Mouse (Mus musculus) layer of hippocampus, adult 2 months (tissue): ENCODE measurements at regions not wholly inside any gene's neighbourhood (a gene's known extent, or its start where the extent isn't known, plus 50 kb on each side); places are given as distances from the start of the nearest gene placed in this dataset.
A peak's percentile ranks its signal among the peaks of the same experiment; 100 is the strongest.

ENCODE experiments used
- DNase-seq, 2 experiments: peaks; one replicate each; pipeline ENCODE4 v3.0.0; 2022; ENCODE audit warnings: low spot score in 2 of 2
- H3K27ac ChIP-seq: fragments of 200-600 bp; 2 replicates; pipeline ENCODE4 v1.8.1; 2022
- H3K4me3 ChIP-seq: fragments of 200-600 bp; 2 replicates; pipeline ENCODE4 v1.8.1; 2022; ENCODE audit warnings: mild to moderate bottlenecking
- CTCF ChIP-seq: fragments of 200-600 bp; conservative IDR thresholded peaks from 2 replicates; pipeline ENCODE4 v1.8.1; 2022; ENCODE audit warnings: antibody characterized with exemption, mild to moderate bottlenecking, moderate library complexity

DNA sequence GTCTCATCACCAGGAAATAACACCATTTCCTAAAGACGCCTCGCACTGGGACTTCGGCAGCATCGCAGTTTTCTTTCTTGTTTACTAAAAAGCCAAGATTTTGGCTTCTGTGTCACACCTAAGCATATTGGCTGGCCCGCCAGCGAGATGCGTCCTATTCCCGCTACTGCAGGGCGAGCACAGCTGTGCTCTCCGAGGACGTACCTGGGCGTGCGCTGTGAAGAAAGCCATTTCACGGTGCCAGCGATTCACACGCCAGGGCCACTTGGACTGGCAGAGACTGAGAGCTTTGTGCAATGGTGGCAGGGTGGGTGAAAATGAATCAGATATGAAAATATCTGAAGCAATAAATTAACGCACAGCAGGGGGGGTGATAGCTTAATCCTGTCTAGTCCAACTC, 310.1 kb upstream of the Mgmt start:
- no peak for TF ChIP-seq CTCF
- no peak for DNase-seq
- H3K27ac ChIP-seq, result no peak overlapping the region
- no peak overlapping the region for H3K4me3 ChIP-seq

DNA sequence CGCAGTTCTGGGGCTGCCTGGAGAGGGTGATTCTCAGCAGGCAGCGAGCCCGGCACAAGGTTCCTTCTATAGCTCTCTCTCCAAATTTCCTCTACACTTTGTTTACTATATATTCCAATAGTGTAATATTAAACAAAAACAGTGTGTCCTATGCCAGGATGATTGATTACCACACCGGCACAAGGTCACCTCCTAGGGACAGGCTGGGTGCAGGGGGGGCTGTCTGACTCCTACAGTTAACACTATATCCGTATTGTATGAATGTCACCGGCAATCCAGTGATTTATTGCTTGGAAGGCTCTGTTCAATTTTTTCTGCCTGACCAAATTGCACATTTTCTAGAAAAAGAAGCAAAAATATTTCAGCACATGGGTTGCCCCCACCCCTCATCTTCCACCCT, 305.9 kb upstream of the Mgmt start:
- Histone ChIP-seq H3K4me3 (no peak overlapping the region), H3K27ac (no peak overlapping the region)
- no peak for DNase-seq
- TF ChIP-seq CTCF, result no peak

DNA sequence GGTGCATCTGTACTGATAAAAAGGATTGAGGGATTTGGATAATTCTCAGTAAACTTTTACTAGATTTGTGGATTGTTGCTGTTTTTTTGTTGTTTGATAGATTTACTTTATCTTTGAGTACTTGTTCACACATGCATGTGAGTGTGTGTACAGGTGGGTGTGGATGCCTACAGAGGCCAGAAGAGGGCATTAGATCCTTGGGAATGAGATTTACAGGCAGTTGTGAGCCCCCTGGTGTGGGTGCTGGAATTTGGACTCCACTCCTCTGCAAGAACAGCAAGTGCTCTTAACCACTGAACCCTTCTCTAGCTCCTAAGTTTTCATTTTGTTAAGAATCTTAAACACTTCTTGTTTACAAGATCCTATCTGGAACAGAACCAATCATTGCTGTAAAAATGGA, 303.5 kb upstream of the Mgmt start:
- no peak for DNase-seq
- H3K27ac ChIP-seq, result no peak overlapping the region
- no peak overlapping the region for H3K4me3 ChIP-seq
- TF ChIP-seq CTCF, result peak; percentile 30

DNA sequence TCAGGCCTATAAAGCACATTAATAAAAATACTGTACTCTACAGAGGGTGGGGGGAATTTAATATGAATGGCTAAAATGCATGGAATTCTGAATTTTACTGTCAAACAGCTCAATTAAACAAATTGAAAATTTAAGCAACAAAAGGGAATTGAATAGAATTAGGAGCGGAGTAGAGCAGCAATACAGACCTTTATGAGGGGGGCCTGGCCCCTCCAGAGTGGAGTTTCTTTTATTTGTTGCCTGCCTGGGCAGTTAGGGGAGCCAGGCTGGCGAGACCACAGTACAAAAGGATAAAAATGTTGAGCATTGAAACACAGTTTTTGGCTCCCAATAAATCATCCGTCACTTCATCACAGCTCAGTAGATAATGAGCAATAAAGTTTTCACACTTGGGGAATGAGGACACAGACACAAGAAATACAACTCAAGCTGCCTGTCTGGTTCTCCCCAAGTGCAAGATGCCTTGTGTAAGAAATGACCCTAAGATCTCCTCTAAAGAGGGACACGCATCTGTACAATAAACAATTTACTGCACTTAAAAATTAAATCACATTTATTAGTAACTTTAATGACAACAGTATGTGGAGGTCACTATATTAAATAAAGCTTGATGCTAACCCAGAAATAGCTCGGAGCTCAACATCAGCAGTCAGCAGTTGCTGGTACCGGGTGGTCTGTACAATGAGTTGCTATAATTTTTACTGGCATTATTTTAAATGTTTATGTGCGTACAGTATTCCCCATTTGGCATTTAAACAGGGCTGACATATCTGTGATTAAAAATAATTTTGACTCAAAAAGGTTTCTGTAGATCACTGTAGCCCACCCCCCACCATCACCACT, 286.9 kb upstream of the Mgmt start:
- Histone ChIP-seq H3K4me3 (no peak overlapping the region), H3K27ac (no peak overlapping the region)
- TF ChIP-seq CTCF, result no peak
- no peak for DNase-seq

DNA sequence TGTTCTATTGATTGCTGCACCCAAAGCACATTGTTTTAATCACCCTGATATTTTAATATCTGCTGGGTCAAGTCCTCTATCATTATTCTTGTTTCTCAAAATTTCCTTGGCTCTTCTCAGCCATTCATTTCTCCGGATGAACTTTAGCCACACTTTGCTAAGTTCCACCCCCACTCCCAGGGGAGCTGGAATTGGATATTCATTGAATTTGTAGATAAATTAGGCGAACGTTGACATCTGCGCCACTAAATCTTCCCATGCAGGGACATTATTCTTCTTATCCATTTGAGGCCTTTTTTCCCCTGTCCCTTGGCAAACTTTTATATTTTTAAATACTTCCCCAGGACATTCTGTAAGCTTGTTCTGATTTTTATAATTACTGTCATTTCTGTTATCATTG, 280.9 kb upstream of the Mgmt start:
- H3K4me3 ChIP-seq, result no peak overlapping the region
- TF ChIP-seq CTCF, result no peak
- no peak for DNase-seq
- no peak overlapping the region for H3K27ac ChIP-seq

DNA sequence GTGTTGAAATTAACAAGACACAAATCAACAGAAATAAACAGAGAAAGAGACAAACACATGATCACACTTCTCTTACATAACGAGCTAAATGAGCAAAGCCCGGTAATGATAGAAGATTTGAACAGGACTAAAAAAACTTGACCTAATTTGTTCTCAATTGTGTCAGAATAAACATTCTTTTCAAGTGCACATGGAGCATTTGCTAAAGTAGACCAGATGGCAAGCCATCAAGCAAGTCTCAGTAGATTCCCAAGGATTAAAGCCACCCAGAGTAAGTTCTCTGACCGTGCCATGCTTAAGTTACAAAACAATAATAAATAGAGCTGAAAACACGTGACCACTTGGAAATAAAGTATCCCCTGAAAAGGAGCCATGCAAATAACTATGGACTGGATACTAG, 269.9 kb upstream of the Mgmt start:
- TF ChIP-seq CTCF, result no peak
- DNase-seq, result no peak
- H3K27ac ChIP-seq, result no peak overlapping the region
- no peak overlapping the region for H3K4me3 ChIP-seq

DNA sequence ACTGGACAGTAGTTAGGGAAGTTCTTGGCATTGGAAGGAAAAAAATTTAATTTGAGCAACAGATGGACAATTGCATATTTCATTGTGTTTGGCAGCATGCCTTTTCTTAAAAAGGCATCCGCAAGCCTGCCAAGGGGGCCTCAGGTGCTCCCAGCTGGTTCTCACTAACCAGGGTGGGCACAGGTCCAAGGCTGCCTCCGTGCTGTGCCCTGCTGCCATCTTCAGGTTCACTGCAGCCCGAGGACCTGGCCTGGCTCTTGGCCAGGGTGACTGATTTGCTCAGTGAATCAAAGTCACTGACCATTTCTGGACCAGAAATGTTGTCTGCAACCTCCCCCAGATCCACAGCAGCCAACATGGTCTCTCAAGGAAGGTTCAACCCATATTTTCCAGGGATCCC, 263.3 kb upstream of the Mgmt start:
- no peak overlapping the region for H3K27ac ChIP-seq
- TF ChIP-seq CTCF, result no peak
- H3K4me3 ChIP-seq, result no peak overlapping the region
- no peak for DNase-seq

DNA sequence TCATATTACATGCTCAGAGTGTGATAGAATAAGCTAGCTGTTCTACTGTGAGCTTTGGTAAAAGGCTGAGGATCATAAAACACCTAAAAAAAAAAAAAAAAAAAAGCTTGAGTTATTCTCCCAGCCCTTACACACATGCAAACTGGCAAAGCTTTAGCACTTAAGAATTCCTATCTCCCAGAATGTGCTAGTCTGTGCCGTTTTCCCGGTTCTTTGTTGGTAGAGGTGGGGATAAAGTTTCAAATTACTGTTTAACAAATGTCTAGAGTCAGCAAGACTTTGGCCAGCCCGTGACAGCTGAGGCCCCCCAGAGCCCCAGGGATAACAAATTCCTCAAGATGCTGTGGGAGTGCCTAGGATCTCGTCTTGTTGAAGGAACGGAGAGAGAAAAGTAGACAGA, 254.3 kb upstream of the Mgmt start:
- H3K4me3 ChIP-seq, result no peak overlapping the region

DNA sequence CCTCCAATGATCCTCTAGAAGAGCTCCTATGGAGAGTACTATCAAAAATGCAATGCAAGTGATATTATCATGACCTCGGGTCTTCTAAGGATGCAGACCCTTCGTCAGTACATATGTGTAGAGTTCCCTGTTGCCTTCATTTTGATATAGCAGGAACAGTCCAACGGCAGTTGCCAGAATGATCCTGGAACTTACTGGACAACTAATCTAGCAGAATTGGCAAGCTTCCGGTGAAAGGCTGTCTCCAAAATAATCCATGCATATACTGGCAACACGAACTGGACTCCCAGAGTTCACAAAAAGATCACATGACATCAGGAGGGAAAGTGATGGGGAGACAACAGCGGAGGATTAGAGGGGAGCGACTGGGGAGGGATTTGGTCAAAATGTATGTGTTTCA, 253.6 kb upstream of the Mgmt start:
- no peak overlapping the region for H3K27ac ChIP-seq
- TF ChIP-seq CTCF, result no peak
- H3K4me3 ChIP-seq, result no peak overlapping the region
- DNase-seq, result no peak

More for the DNA sequence above, 254.3 kb upstream of the Mgmt start:
- H3K27ac ChIP-seq, result no peak overlapping the region
- no peak for DNase-seq
- no peak for TF ChIP-seq CTCF

DNA sequence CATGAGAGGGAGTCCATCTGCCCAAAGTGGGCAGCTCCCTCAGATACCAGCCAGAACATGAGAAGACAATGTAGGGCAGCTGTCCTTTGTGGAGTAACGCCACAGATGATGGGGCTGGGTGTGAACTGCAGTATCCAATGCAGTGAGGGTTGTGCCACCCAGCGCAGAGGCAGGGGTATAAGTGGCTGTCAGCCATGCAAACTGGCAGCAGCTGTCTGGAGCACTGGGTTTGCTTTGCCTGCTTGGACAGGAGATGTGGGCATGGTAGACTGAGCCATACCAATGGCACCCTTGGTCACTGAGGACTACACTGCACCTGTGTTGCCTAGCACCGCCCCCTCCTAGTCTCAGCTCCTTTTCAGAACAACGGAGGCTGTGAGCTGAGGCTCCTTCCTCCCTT, 244.6 kb upstream of the Mgmt start:
- Histone ChIP-seq H3K4me3 (no peak overlapping the region), H3K27ac (no peak overlapping the region)
- TF ChIP-seq CTCF, result no peak
- no peak for DNase-seq

DNA sequence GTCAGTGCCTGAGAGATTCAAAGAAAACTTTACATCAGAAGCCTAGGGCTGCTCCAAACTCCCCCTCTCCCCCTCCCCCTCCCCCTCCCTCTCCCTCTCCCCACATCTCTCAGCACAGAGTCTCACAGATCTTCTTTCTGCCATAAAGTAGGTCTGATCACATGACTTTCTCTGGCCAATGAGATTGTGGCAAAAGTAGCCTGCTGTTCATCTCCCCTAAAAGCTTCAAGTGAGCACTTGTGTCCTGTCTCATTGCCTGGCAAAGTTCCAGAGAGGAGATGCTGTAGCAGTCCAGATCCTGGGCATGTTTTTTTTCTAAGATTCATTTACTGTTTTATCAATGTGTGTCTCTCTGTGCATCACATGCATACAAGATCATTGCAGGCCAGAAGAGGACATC, 234.5 kb upstream of the Mgmt start:
- no peak overlapping the region for H3K4me3 ChIP-seq

DNA sequence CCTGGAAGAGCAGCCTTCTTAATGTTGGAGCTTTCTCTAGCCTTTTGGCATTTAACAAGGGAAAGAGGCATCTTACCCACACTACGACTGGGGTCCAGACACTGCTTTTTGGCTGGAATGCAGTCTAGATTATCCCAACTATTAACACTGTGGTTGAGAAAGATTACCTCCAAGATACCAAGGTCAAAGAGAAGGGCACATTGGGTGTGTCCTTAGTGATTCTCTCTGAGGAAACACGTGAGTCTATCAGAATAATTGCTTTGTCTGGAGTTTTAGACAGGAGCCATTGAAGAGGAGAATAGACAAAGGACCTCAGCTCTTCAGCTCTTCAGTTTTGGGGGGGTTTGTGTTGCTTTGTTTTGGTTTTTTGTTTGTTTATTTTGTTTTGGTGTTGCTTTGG, 234.0 kb upstream of the Mgmt start:
- Histone ChIP-seq H3K4me3 (no peak overlapping the region), H3K27ac (no peak overlapping the region)
- DNase-seq, result no peak
- no peak for TF ChIP-seq CTCF

More for the DNA sequence above, 234.5 kb upstream of the Mgmt start:
- no peak overlapping the region for H3K27ac ChIP-seq
- no peak for TF ChIP-seq CTCF
- DNase-seq, result no peak

DNA sequence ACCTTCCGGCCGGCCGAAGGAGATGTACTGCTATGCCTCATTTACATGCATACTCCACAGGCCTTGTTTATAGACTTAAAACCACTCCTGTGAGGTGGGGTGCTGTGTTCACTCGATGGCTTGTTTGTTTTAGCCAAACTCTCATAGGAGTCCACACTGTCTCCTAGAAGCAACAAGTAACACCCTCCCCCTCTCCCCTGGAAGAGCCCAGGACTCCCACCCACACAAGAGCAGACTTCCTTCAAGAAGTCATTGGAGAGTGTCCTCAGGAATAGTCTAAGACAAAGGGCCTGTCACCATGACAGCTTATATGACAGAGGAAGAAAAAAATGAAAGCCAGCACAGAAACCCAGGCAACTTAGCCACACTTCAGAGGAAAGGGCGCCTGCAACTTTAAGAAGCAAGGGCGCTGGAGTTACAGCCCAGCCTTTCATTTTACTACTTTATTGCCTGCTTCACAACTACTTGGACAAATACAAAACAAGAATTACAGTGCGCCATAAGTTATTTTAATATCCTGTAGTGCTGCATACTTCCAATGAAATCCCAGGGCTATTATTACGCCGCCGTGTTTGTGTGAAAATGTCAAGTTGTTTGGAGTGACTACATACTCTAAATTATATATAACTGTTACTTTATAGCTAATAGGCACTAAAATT, 229.9 kb upstream of the Mgmt start:
- no peak for TF ChIP-seq CTCF
- Histone ChIP-seq H3K27ac (no peak overlapping the region), H3K4me3 (no peak overlapping the region)
- DNase-seq, result no peak

DNA sequence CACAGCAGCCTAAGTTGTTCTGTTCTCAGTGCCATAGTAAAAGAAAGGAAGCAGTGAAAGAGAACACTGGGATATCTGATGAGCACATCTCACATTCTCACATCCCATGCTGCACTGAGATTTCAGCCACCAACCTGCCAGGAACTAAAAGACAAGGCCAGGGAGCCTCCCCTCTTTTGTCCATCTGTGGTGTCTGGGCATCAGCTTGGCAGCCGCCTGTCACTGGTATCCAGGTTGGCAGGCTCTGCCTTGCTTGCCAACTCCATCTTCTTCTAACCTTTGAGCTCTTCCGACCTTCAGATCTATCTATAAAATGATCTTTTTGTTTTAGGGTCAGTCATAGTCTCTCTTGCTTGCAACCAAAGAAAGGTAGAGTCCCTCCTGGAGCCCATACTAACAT, 228.5 kb upstream of the Mgmt start:
- DNase-seq, result no peak
- no peak for TF ChIP-seq CTCF
- Histone ChIP-seq H3K4me3 (no peak overlapping the region), H3K27ac (no peak overlapping the region)
